Mouse (Mus musculus): ENCODE measurements around the gene Flt3l.

DNA sequence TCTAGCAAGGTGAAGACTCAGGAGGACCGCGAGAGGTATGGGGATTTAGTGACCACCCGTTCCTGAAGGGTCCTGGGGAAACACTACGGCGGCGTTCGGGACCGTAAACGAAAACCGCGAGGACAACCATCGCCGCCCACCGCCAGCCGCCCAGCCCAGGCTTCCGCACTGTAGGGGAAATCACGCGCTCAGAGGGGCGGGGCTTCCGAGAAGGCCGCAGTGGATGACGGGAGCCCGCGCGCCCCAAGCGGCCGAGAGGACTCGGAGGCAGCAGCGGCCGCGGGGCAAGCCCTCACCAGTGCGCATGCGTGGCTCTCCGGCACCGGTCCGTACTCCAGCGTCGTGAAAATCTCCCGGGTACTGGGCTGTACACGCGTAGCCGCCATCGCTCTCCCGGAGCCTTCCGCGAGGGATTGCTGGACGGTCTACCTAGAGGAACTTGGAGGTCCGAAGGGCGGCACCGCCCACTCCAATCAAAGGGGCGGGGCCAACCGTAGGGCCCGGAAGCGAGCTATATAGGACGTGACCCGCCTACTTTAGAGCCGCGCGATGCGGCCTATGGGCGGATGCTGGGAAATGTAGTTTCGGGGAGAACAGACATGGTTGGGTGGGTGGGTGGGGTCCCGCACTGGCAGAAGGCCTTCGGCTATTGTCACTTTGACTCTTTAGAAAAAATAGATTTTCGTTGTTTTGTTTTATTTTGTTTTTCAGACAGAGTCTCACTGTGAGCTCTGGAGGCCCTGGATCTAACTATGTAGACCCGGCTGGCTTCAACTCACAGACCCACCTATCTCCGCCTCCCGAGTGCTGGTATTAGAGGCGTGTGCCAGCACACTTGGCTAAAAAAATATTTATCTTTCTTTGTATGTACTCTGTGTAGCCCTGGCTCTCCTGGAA is 18.1 kb upstream of the Flt3l start, which contains the start of the genes Pih1d1 and Aldh16a1:
- TF ChIP-seq POLR2A (IDR thresholded peaks at IDR 0.05; ENCODE audit: low read depth, low read length) (peak; percentile 97), CTCF (IDR thresholded peaks at IDR 0.05; ENCODE audit: extremely low read depth, insufficient read length, insufficient replicate concordance, low read depth, low read length) (peak; percentile 52)
